ENCODE assay signal across 14 mouse cellular contexts in genomic region chr1:89899036-89899435, GRCm38 (mm10). TPM values are rescaled to one million over a fixed set of nuclear protein-coding genes. Genes with fewer than 3 reads are reported as not detected.
"Had no signal": no experiment of that assay in that cellular context is flagged by ENCODE, and none has a peak within 500 bp of the region (broad histone marks: within the 10 kb centered on the region; RNA-seq: fewer than 3 reads in every experiment).

No protein-coding gene starts in this region.

- H3K4me2 ChIP-seq: midbrain, embryonic 11.5 days; midbrain, embryonic 15.5 days; neural tube, embryonic 13.5 days; stomach, embryonic 15.5 days had no signal

- DNase-seq: kidney, postnatal 4 days; left cerebral cortex, postnatal 4 days; lung, adult 18-20 months; right cerebral cortex, postnatal 14 days had no signal

- H3K9ac ChIP-seq: midbrain, embryonic 15.5 days; neural tube, embryonic 13.5 days; stomach, embryonic 15.5 days had no signal

- H3K4me3 ChIP-seq: layer of hippocampus, adult 2 months; midbrain, embryonic 15.5 days; neural tube, embryonic 13.5 days; stomach, embryonic 15.5 days had no signal

- H3K4me1 ChIP-seq: midbrain, embryonic 15.5 days; stomach, embryonic 15.5 days had no signal

- H3K36me3 ChIP-seq: midbrain, embryonic 15.5 days; stomach, embryonic 15.5 days had no signal

- H3K27ac ChIP-seq: kidney, postnatal 0 days; layer of hippocampus, adult 2 months; midbrain, embryonic 15.5 days; neural tube, embryonic 13.5 days; stomach, embryonic 15.5 days had no signal

- H3K9me3 ChIP-seq: midbrain, embryonic 15.5 days; neural tube, embryonic 13.5 days; stomach, embryonic 15.5 days had no signal

- H3K27me3 ChIP-seq: midbrain, embryonic 15.5 days; neural tube, embryonic 13.5 days; stomach, embryonic 15.5 days had no signal

- ATAC-seq: inflammation-experienced regulatory T-cells, adult 6 months; midbrain, embryonic 15.5 days had no signal

RNA-seq across cellular contexts. Expression of gene Gbx2, which starts 31.9 kb away (rescaled TPM):
- total RNA-seq: monocyte, adult 5-6 weeks had no signal
- polyA plus RNA-seq: inflammation-experienced regulatory T-cells, adult 6 months; kidney, postnatal 0 days; lung, embryonic 16.5 days; testis, adult 2 months had no signal
